Mouse (Mus musculus) gastrocnemius, postnatal 36 days (tissue): Measurements from ENCODE around the gene Gm21477. TPM values are rescaled to one million over a fixed set of nuclear protein-coding genes. Genes with fewer than 3 reads are reported as not detected.
"Not testable (repeated sequence)": the region's sequence is repeated elsewhere in the genome, so short reads cannot be mapped to it uniquely, and the experiment has no call there.

Experiments used
- DNase-seq, 2 experiments: peaks; one replicate each; pipeline ENCODE4 v3.0.0; 2022
- intact Hi-C: fragments of 180-260 bp; cut with DNase I; formaldehyde crosslinking; loops from one replicate; pipeline ENCODE4 v1.15.1; 2025
- long read RNA-seq, 2 experiments: library from polyadenylated mRNA; stranded (forward); transcript quantifications; one replicate each; pipeline ENCODE4 v2.0.0; 2021
- total RNA-seq, 2 experiments: library from RNA; stranded (reverse); gene quantifications; 2 replicates each; pipeline ENCODE4 v1.2.3; 2021

Gene Gm21477
- not detected for total RNA-seq
- long read RNA-seq, experiment 1 = 0 reads
- long read RNA-seq, experiment 2 = 0 reads

DNA sequence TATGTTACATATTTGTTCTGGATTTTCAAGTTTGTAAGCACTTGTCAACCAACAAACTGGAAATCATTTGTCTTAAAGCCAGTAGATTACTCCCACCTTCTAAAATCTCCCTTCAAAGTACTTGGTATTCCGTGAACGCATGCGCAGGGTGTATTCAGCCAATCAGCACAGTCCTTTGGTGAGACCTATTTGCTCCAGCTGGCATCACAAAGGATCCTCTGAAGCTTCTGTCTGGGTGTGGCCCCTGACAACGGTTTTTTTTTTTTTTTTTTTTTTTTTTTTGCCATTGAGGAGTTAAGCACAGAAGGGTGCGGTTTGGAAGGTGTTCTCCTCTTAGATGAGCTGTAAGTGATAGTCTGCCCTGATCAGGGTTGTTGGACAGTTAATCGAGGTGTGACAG, at the start of gene Gm21477:
Gene Gm21477 (plus strand): TSS at position 301 of the 400 bp plus-strand sequence.
- intact Hi-C loops, DNase-seq: not testable (repeated sequence)
